Mouse (Mus musculus) kidney, postnatal 0 days (tissue): ENCODE measurements around the gene Whrn. TPM values are rescaled to one million over a fixed set of nuclear protein-coding genes. Genes with fewer than 3 reads are reported as not detected.
A peak's percentile ranks its signal among the peaks of the same experiment; 100 is the strongest.

Source experiments
- ATAC-seq: fragments of 200-750 bp; cut with Nextera tagmentation; replicated peaks from 2 replicates; pipeline ENCODE4 v1.8.0; 2017; ENCODE audit warnings: low read depth, moderate number of reproducible peaks, moderate TSS enrichment, moderate library complexity; ENCODE audit not compliant: low FRiP score
- DNase-seq: peaks from one replicate; pipeline ENCODE4 v3.0.0-alpha.2; 2016; ENCODE audit warnings: low spot score
- H3K27ac ChIP-seq: fragments of 300-500 bp; sonication (generic); 2 replicates; pipeline ENCODE4 v1.5.1; 2014; ENCODE audit warnings: mild to moderate bottlenecking
- H3K27me3 ChIP-seq: fragments of 300-500 bp; sonication (generic); 2 replicates; pipeline ENCODE4 v1.6.1; 2014; ENCODE audit warnings: low read length, mixed read lengths; ENCODE audit not compliant: insufficient read depth
- H3K36me3 ChIP-seq: fragments of 300-500 bp; sonication (generic); 2 replicates; pipeline ENCODE4 v1.6.1; 2014; ENCODE audit warnings: low read length, mixed read lengths; ENCODE audit not compliant: insufficient read depth
- H3K4me1 ChIP-seq: fragments of 300-500 bp; sonication (generic); replicated peaks from 2 replicates; pipeline ENCODE4 v1.6.1; 2014; ENCODE audit warnings: antibody characterized with exemption, low read length, mixed read lengths; ENCODE audit not compliant: insufficient read depth
- H3K4me2 ChIP-seq: fragments of 300-500 bp; sonication (generic); 2 replicates; pipeline ENCODE4 v1.6.1; 2014; ENCODE audit warnings: mild to moderate bottlenecking, low read length, moderate library complexity, mixed read lengths
- H3K4me3 ChIP-seq: fragments of 300-500 bp; sonication (generic); replicated peaks from 2 replicates; pipeline ENCODE4 v1.5.1; 2014; ENCODE audit warnings: low read depth, low read length
- H3K9ac ChIP-seq: fragments of 300-500 bp; sonication (generic); 2 replicates; pipeline ENCODE4 v1.6.1; 2014; ENCODE audit warnings: low read depth, low read length
- H3K9me3 ChIP-seq: fragments of 300-500 bp; sonication (generic); replicated peaks from 2 replicates; pipeline ENCODE4 v1.6.1; 2016; ENCODE audit warnings: low read length, inconsistent platforms, mixed read lengths
- CTCF ChIP-seq: IDR thresholded peaks from 2 replicates; pipeline ENCODE4 v1.5.1; 2016; ENCODE audit warnings: antibody characterized with exemption, low read depth, mild to moderate bottlenecking, moderate library complexity
- WGBS: fragments of 180-500 bp; shearing (Covaris S2); extraction: QIAGEN DNeasy Blood & Tissue Kit; methylation state at CpG from one replicate; pipeline ENCODE4 v1.1.7; 2014; 5-methylcytosine and 5-hydroxymethylcytosine counted together
- polyA plus RNA-seq: library from polyadenylated mRNA; unstranded; fragments of >200 nt; fragmentation: Nextera tagmentation; extraction: Ambion mirVana; gene quantifications from 2 replicates; pipeline ENCODE4 v1.2.1, GENCODE M21; 2015

Whrn gene
- polyA plus RNA-seq, 1 experiment from 2014 or later: 3.4 TPM

DNA sequence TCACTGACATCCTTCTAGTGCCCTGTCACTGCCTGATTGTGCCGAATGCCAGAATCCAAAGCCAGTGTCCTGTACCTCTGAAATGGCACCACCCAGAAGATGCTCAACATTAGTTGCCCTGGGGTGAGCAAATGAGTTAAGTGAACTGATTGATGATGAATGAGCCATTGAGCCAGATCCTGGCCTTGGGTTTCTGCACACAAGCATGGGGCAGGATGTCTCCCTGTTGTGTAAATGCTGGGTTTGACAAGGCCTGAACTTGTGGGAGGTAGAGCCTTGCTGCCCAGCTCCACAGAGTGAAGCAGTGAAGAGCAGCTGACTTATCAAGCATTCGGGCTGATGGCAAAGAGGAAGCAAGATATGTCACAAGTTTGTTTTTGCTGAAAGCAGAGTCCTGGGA lies 52.7 kb downstream of the Whrn start:
- 91% methylated on average over 2 of the region's 2 CpGs for WGBS
- H3K9ac ChIP-seq: no peak overlapping the region
- TF ChIP-seq CTCF: no peak
- H3K27ac ChIP-seq: no peak overlapping the region
- H3K4me1 ChIP-seq: no peaks in the 10 kb centered on the region
- H3K4me3 ChIP-seq: no peak overlapping the region
- H3K27me3 ChIP-seq: no peaks in the 10 kb centered on the region
- no peaks in the 10 kb centered on the region for H3K36me3 ChIP-seq
- no peaks in the 10 kb centered on the region for H3K9me3 ChIP-seq
- DNase-seq (no peak), ATAC-seq (no peak)
- H3K4me2 ChIP-seq: no peak overlapping the region

DNA sequence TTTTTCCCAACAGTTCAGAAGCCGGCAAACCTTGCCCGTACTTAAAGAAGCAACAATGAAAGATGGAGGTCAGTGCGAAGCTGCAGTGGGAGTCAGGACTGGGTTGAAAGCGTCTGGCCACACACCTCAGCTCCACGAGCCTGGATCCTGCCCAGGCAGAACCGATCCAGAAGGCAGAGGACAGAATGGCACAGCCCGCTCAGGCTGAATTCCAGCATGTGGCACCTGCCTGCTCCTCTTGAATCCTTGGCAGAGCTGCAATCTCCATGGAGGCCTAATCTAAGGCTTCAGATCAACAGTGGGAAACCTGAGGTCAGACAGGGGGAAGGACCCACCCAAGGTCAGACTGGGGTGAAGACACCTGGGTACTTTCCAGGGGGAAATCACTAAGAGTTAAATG lies 54.2 kb downstream of the Whrn start:
- no peak overlapping the region for H3K4me3 ChIP-seq
- H3K4me2 ChIP-seq: no peak overlapping the region
- no peak overlapping the region for H3K9ac ChIP-seq
- TF ChIP-seq CTCF: no peak
- ATAC-seq (no peak), DNase-seq (no peak)
- no peaks in the 10 kb centered on the region for H3K27me3 ChIP-seq
- no peaks in the 10 kb centered on the region for H3K36me3 ChIP-seq
- H3K9me3 ChIP-seq: no peaks in the 10 kb centered on the region
- 91% methylated on average over 7 of the region's 7 CpGs for WGBS
- H3K4me1 ChIP-seq: no peaks in the 10 kb centered on the region
- no peak overlapping the region for H3K27ac ChIP-seq

GRCm38 (mm10) chr4:63440262-63440661 lies 55.5 kb downstream of the Whrn start:
- H3K9me3 ChIP-seq: no peaks in the 10 kb centered on the region
- DNase-seq (peak; percentile 69), ATAC-seq (no peak)
- no peaks in the 10 kb centered on the region for H3K27me3 ChIP-seq
- no peak for TF ChIP-seq CTCF
- H3K4me3 ChIP-seq: no peak overlapping the region
- H3K27ac ChIP-seq: no peak overlapping the region
- no peaks in the 10 kb centered on the region for H3K4me1 ChIP-seq
- WGBS: 47% methylated on average over 7 of the region's 7 CpGs
- no peak overlapping the region for H3K9ac ChIP-seq
- H3K4me2 ChIP-seq: no peak overlapping the region
- no peaks in the 10 kb centered on the region for H3K36me3 ChIP-seq

- no peak for TF ChIP-seq CTCF
- no peaks in the 10 kb centered on the region for H3K36me3 ChIP-seq
- no peak for DNase-seq
- no peaks in the 10 kb centered on the region for H3K27me3 ChIP-seq
- H3K4me2 ChIP-seq: no peak overlapping the region
- H3K9ac ChIP-seq: no peak overlapping the region
- ATAC-seq: no peak
- no peak overlapping the region for H3K4me3 ChIP-seq
- no peak overlapping the region for H3K27ac ChIP-seq
- H3K9me3 ChIP-seq: no peaks in the 10 kb centered on the region
- WGBS: 75% methylated on average over 5 of the region's 5 CpGs
- no peaks in the 10 kb centered on the region for H3K4me1 ChIP-seq
Measured at GRCm38 (mm10) chr4:63437968-63438367, 57.8 kb downstream of the Whrn start.

DNA sequence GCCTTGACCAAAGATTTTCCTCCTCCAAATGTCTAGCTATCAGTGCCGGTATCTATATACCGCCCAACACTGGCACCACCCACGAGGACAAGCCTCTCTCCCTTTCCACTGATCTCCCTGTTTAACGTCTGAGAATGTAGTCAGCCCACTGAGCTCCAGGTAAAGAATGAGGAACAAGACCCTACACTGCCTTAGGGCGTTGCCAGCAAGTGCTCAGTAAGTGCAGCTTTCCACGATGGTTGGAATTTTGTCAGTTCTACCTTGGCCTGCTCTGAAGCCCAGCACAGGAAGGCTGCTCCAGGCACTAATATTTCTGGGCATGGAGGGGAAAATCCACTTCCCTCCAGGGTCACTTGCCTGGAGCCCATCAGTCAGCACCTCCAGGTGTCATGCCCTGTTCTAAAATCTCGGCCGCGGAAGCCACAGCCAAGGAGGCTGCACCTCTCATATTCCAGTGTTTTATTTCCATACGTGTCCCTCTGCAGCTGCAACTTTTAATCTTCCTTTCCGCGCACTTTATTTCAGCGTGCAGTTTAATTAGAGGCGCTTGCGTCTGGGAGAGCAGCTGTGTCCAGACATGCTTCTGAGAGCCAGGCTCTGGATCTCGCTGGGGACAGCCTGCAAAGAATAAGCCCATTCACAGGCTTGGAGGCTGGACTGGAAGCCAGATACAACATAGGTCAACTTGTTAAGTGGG lies 58.5 kb downstream of the Whrn start:
- Histone ChIP-seq H3K4me1 (no peaks in the 10 kb centered on the region), H3K36me3 (no peaks in the 10 kb centered on the region), H3K4me2 (no peak overlapping the region), H3K27me3 (no peaks in the 10 kb centered on the region), H3K9ac (no peak overlapping the region), H3K4me3 (no peak overlapping the region), H3K27ac (no peak overlapping the region), H3K9me3 (no peaks in the 10 kb centered on the region)
- DNase-seq: no peak
- WGBS: 53% methylated on average over 16 of the region's 16 CpGs
- TF ChIP-seq CTCF: no peak
- ATAC-seq: no peak

DNA sequence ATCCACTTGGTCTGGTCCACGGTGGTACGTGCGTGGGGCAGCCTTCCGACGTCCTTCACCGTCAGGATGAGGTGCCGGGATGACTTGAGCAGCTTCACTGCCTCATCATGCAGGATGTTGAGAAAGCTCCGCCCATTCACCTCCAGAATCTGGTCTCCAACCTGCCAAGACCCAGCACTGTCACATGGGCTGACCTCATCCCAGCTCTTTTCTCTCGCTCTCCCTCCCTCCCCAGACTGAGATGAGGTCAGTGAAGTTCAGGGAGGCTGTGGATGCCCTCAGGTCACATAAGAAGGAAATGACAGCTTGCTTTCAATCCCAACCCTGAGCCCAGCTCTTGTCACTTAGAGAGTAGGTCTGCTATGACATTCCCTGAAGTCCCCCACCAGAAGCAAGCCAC lies 60.4 kb downstream of the Whrn start:
- Histone ChIP-seq H3K27me3 (no peaks in the 10 kb centered on the region), H3K36me3 (no peaks in the 10 kb centered on the region), H3K4me1 (no peaks in the 10 kb centered on the region), H3K4me3 (no peak overlapping the region), H3K9me3 (no peaks in the 10 kb centered on the region), H3K27ac (no peak overlapping the region), H3K9ac (no peak overlapping the region), H3K4me2 (no peak overlapping the region)
- WGBS: 86% methylated on average over 9 of the region's 9 CpGs
- ATAC-seq (no peak), DNase-seq (no peak)
- no peak for TF ChIP-seq CTCF

GRCm38 (mm10) chr4:63431098-63431497 lies 64.7 kb downstream of the Whrn start:
- no peak overlapping the region for H3K27ac ChIP-seq
- TF ChIP-seq CTCF: no peak
- no peaks in the 10 kb centered on the region for H3K9me3 ChIP-seq
- no peak overlapping the region for H3K4me3 ChIP-seq
- WGBS: 68% methylated on average over 5 of the region's 5 CpGs
- no peaks in the 10 kb centered on the region for H3K27me3 ChIP-seq
- DNase-seq (no peak), ATAC-seq (no peak)
- no peaks in the 10 kb centered on the region for H3K36me3 ChIP-seq
- H3K4me1 ChIP-seq: no peaks in the 10 kb centered on the region
- H3K4me2 ChIP-seq: no peak overlapping the region
- no peak overlapping the region for H3K9ac ChIP-seq
